Mouse (Mus musculus) gonadal fat pad, adult 2 months (tissue): Measurements from ENCODE around the gene Ikbke. TPM values are rescaled to one million over a fixed set of nuclear protein-coding genes. Genes with fewer than 3 reads are reported as not detected.
"Not testable (repeated sequence)": the region's sequence is repeated elsewhere in the genome, so short reads cannot be mapped to it uniquely, and the experiment has no call there.

Experiments used
- DNase-seq: peaks from one replicate; pipeline ENCODE4 v3.0.0-alpha.2; 2012; ENCODE audit warnings: low read depth
- polyA plus RNA-seq: library from polyadenylated mRNA; depleted of rRNA; stranded (reverse); fragments of >200 nt; gene quantifications from 2 replicates; pipeline ENCODE4 v1.2.3, GENCODE M21; 2012; rRNA removed

Ikbke gene
- 12.2 and 14.2 TPM in 2 replicates for polyA plus RNA-seq

DNA sequence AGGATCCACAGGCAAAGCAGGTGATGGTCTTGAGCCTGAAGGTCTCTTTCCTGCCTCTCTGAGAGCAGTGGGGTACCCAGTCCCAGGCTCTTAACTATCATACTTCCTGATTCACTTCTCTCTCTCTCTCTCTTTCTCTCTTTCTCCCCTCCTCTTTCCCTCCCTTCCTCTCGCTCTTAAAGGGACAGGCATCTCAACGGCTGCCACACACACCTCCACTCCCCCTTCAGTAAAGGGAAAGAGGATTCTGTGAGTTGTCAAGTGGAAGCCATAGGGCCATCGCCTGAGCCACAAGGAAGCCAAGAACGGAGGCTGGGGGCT lies at the start of gene Ikbke:
Gene Ikbke, minus strand, starts transcription at position 151 of the 321 bp plus-strand sequence.
- no peak for DNase-seq

DNA sequence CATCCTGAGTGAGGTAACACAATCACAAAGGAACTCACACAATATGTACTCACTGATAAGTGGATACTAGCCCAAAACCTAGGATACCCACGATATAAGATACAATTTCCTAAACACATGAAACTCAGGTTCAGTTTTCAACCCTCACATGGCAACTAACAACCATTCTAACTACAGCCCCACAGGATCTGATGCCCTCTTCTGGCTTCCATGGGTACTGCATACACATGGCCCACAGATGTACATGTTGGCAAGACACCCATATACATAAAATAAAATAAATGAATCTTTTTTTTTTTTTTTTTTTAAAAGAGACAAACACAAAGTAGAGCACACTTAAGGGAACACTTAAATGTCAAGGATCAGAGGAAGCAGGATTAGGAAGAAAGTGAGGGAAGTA lies 49.7 kb upstream of the Ikbke start:
- not testable (repeated sequence) for DNase-seq

DNA sequence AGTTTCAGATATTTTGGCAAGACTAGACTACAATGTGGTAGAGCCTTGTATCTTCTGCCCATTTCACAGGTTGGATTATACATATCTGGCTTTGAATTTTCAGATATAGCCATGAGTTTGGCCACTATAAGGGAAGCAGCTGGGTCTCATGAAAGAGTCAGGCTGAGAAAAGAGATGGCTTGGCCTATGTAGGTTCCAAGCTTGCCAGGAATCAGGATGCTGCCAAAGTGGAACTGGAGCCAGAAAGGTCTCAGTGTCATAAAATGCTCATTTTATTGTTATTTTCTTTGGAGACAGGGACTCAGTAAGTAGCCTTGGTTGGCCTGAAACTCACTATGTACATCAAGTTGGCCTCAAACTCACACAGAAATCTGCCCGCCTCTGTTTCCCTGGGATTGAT lies 47.8 kb upstream of the Ikbke start:
- no peak for DNase-seq

DNA sequence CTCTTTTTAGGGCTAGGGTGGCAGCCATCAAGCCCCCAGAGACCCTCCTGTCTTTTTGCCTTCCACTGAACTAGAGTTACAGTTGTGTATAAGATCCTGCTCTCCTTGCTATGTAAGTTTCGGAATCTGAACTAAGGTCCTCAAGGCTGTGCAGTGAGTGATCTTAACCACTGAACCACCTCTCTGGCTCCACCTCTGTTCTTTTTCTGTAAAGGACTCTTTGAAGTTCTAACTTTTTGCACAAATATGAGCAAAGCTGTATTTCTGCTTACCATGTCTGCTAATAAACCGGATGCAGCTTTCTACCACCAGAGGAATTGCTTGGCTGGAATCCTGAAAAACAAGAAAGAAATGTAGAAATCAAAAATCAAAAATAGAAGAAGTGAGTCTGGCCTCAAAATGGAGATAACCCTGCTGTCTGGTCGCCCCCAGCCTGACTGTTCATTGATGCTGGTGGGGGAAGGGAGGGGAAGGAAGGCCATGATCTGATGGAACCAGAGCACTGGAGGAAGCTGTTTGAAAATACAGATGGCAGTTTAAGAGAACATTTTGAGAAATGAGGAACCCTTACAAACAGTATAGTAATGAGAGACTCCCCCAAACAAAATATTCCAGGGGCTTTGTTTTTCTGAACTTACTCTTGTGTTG lies 45.5 kb upstream of the Ikbke start:
- no peak for DNase-seq

DNA sequence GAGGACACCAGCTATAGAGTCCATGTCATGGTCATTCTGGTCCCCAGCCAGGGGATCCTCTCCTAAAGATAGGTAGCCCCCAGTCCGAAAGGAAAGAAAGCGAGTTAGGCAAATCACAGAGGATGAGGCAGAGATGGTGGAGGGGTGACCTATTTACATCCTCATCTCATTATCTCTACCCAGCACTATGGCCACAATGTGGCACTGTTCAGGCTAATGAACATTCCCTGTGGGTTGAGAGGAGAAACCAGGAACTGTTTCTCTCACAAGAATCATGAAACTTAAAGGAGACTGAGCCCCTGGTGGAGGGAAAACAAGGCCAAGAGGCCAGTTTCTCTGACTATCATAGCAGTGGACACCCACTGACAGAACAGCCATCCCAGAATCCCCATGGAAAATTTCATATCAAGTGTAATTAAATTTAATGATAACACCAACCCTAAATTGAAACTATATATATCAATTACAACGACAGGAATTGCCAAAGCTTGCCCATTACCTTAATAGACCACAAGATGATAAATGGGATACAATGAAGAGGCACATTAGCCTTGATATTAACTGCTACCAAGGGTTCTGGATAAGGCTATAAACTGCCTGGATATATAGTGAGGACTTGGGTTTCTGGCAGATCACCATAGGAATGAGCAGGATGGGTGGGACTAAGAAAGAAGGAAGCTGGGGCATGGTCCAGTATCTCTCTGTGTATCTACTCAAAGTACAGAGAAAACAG lies 40.4 kb upstream of the Ikbke start:
- DNase-seq, result no peak

DNA sequence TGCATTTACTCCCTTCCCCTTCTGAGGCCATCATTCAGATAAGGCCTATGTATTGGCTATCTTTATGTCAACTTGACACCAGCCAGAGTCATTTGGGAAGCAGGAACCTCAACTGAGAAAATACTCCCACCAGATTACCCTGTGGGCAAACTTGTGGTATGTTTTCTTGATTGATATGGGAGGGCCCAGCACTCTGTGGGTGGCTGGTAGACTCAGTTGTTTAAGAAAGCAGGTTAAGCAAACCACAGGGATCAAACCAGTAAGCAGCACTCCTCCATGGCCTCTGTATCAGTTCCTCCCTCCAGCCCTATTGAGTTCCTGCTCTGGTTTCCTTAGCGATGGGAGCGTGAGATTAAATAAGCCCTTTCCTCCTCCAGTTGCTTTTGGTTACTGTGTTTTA lies 39.0 kb upstream of the Ikbke start:
- DNase-seq, result no peak

DNA sequence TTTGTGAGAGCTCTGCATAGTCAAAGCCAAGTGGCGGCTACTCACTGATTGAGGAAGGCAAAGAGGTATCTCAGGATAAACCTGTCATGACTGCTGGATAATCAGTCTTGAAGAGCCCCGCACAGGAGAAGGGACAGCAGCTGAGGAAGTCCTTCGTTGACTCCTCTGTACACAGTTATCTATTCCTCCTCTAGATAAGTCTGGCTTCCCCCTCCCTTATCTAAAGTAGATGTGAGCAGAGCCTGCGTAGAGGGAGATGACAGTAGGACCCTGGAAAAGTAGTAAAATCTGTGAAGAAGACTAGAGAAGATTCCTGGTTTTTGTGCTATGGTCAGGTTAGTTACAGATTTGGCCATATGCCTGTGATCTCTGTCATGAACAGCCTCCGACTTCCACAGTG lies 38.2 kb upstream of the Ikbke start:
- no peak for DNase-seq

DNA sequence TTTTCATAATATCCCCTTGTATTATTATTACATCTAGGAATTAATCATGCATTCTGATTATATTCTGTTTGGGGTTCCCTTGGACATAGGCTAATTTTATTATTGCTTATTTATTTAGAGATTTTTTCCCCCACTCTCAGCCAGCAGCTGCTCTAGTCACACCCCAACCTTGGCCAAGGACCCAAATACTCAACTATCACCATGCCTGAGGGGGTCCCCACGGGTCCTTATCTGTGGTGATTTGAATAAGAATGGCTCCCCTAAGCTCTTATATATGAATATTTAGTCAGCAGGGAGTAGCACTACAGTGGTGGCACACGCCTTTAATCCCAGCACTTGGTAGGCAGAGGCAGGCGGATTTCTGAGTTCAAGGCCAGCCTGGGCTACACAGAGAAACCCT lies 31.9 kb upstream of the Ikbke start:
- DNase-seq, result no peak

DNA sequence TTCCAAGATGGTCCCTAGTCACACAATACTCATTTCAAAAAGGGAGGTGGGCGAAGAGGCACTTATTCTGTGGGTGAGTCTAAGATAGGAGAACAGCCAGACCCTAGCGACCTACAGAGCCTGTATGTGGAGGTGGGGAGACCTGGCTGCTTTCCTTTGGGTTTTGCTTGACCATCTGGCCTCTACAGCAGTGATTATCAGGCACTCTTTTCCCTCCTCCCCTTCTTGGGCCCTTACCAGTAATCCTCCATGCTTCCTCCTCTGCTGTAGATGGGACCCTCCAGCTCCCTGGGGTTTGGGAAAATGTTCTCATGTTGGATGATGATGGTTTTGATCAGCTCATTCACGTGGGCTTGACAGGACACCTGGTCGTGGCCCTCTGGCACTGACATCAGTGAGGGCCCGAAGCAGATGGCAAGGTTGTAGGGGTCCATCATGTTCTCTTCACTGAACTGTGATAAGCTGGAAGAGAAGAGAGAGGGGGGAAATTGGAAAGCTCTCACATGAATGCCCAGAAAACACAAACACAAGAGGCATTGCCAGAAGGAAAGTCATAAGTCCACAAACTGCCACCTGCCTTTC lies 30.9 kb upstream of the Ikbke start:
- DNase-seq, result no peak

DNA sequence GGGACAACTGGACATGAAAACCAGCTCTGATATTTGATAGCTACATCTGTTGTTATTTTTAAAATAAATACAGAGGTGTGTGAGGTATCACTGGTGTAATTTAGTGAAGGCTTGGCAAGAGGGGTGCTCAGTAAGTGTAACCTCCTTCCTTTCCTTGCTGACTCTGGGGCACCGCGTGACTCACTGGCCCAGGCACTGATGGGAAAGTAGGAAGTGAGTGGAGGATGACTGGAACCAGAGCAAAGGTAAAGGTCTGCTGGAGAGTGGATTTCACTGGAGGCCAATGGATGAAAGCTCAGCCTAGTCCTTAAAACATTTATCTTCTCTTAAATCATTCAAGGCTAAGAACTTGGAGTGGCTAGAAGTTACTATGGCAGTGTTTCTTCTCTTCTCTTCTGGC lies 21.3 kb upstream of the Ikbke start:
- DNase-seq, result no peak

DNA sequence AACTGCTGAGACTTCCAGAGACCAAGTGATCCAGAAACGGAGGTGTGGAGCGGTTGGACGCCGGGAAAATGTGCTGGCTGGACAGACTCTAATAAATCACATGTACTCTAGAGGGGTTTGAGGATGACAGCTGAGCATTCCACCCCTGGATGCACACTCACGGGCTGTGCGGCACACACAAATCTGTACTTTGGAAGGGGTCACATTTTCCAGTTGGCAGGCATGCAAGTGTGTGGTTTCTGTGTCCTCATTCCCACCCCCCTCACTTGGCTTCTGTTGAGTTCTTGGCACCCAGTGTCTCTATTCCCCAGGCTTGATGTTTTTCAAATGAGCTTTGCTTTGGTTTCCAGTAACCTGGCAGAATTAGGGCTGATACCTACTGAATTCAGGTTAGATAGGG lies 20.4 kb upstream of the Ikbke start:
- DNase-seq, result no peak

DNA sequence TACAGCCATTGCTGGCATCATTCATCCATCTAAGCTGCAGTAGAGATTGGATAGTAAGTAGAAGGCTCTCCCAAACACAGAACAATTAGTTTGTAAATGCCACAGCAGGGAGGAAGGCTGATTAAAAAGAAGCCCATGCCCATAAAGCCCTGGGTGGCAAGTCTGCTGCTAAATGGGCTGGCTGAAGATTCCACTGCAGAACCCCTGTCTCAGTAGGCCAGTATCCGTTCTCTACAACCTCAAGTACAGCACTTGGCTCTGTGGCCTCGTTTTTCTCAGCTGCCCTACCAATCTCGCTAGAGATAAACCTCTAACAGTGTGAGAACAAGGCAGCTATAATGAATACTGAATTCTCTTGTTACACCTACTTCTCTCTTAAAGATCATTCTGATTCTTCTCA lies 19.8 kb upstream of the Ikbke start:
- DNase-seq, result no peak

DNA sequence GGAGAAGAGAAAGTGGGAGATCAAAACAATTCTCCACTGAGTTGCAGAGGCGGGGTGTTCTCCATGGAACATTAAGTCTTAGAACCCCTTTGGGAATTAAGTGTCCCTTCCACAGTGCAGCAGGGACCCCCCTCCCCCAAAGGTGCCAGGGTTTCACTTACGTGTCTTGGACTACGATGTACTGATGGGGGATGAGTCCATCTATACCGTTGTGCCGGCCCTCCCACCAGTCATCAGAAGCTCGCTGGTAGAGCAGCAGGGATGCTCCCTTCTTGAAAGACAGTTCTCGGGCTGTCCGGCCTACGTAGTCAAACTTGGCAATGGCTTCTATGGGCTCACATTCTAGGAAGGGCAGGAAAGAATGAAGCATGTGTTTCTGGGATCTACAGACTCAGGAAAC lies 18.8 kb upstream of the Ikbke start:
- no peak for DNase-seq

DNA sequence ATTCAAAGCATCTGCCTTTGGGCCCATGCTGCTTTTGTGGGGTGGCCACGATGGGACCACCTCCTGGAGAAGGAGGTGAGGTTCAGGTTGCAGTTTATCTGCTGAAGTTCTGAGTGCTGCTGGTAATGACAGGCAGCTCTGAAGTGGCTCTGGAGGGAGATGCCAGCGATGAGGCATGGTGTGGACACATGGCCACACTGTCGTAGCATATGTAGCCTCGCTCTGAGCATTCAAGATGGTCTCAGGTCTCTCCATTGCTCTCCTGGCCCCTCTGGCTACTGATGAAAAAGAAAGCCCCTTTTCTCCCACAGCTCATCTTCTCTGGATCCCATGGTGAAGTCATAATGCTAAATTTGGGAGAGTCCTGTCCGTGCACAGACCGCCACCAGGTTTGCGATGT lies 17.3 kb upstream of the Ikbke start:
- no peak for DNase-seq

DNA sequence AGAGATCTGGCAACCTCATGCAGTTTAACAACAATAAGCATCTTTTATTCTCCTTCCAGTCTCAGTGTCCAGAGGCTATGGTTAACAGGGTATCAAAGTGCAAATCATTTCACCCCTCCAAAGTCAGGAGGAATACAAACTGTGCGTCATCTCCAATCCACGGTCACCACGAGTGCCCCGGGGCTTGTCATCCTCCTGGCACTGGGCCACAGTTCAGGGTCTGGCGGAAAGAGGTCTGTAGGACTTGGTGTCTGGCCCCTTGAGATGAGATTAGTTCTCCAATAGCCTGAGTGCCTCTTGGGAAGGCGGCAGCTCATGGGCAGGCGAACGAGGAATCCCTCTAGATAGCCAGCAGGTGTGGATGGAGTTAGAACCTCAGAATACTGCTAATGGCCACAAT lies 15.8 kb upstream of the Ikbke start:
- DNase-seq, result no peak

DNA sequence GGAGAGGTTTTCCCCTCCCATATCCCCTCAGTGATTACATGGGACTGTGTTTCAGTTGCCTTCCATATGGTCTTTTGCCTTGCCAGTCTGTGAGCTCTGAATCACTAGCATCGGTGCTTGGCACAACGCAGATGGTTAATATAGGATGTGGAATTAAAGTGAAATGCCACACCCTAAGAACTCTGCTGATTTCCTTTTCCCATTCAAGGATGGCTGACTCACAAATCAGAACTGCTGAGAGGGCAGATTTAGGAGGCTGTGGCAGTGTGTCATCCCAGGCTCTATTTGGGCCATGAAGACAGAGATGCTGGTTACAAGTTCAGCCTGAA lies 14.5 kb upstream of the Ikbke start:
- DNase-seq, result no peak

DNA sequence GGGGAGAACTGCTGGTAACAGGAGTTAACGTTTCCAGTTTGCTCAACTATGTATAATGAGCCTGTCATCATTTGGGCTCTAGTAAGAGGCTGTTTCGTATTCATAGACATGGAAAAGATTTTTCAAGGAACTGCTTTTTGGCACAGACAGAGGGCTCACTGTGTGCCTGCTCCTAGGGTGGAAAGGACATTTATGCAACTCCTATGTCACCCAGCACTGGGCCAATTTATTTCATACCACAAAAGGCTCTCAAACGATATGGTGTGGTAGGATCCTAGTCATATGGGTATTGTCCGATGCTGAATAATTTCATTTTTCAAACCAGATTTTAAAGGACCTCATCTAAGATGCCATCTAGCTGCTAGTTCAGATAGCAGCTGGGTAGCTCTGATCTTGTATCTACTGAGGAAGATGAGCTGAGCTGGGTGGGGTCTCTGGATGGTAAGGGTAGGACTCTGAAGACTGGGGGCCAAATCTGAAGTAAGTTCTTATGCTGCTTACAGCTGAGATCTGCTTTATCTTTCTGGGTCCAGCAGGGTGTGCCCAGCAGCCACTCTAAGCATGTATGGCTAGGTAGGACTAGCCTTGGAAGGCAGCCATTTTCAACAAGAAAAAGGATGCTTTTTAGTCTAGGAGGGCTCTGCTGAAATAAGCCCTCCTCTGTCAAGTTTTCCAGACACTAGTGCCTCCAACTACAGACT lies 14.0 kb upstream of the Ikbke start:
- no peak for DNase-seq

DNA sequence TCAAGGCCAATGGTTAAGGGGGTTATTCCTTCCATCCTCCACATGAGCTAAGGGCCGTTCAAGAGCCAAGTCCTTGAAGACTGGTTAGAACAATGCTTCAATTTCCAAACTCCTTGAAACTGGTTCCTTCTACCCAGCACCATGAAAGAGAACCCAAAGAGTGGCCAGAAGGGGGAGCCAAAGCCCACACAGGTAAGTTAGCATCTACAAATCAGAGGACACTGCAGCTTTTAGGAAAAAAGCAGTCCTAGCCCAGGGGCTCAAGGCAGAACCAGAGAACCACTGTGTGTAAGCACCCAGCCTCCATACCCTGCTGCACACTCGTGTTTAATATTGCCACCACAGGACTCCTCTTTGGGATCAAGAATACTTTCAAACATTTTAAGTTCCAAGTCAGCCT lies 11.2 kb upstream of the Ikbke start:
- DNase-seq, result no peak

DNA sequence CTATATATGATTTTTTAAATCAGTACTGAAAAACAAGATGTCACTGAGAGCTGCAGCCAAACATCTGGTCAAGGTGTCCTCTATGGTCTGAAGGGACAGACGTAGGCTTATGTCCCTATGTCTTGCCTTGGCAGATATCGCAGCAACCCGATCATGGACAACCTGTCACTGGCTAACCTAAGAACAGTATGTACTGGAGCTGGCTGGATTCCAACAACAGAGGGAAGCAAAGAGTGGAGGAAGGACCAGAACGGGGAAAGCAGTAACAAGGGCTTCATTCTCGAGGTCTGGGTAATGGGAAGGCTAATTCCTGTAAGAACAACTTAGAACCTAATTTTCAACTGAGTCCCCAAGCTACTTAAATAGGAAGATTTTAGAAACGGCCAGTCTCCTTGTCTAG lies 9.5 kb upstream of the Ikbke start:
- DNase-seq, result no peak

DNA sequence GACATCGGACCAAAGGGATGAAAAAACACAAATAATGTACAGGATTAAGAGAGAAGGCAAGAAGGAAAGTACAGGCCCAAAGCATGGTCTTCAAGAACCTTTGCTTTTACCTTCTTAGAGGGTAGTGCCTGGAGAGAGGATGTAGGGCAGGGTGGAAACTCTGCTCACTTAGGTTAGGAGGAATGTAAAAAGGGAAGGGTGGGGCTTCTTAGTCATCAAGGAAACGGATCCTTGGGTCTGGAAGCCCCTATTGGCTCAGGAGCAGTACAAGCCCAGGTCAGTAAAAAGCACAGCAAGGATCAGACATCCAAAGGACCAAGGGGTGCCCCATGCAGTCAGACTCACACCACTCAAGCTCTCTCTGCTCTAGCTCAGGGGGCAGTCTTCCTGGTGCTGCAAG lies 7.9 kb upstream of the Ikbke start:
- no peak for DNase-seq

DNA sequence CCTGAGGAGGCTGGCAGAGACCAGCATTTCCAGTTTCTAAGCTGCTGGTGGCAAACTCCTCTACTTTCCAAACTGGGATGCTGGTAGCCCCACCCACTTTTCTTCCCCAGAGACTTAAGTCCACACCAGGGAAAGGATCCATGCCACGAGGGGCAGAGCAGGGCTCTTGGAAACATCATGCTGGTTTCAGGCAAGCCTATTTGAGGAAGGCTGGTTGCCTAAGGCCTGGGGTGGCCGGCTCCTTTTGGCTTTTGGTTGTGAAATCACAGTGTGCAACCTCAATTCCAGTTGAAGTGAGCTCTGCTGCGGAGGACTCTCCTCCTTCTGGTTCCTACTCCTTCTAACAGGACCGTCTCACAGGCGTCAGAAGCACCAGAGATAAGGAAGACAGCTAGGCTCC lies 7.4 kb upstream of the Ikbke start:
- no peak for DNase-seq

DNA sequence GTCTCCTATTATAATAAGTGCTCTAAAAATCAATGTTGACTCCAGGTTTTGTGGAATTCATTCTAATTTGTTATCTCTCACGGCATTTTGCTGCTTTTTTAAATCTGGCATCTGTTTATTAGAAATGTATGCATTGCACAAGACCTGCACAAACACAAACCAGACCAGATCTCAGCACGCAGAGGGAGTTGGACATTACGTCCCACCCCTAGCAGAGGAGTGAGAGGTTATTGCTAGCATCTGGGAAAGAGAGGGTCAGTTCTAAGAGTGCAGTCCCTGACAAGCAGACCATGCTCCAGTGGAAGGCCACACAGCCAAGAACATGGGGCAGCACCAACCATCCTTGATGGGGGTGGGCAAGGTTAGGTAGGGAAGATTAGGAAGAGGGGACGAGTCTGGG lies 5.2 kb upstream of the Ikbke start:
- DNase-seq, result no peak

DNA sequence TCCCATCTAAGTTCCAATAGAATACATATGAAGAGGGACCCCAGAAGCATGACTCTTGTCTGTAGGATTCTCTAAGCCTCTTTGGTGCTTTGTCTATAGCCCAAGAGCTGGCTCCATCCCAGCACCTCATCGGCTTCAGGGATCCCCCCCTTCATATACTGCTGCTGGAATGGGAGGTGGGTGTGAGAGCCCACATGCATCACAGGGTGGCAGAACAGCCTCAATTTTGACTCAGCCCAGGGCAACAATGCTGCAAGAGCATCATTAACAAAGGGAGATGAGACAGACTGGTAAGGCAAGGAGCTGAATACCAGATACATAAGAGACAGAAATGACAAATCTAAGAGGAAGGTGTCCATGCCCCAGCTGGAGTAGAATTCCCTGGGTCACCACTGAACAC lies 4.8 kb upstream of the Ikbke start:
- no peak for DNase-seq
